Mouse (Mus musculus) embryo, embryonic 11.5 days (tissue): ENCODE data around the gene Spata13.
A peak's percentile ranks its signal among the peaks of the same experiment; 100 is the strongest.

Source experiments
- DNase-seq: peaks from one replicate; pipeline ENCODE4 v3.0.0-alpha.2; 2012; ENCODE audit warnings: low read depth, low spot score

The Spata13 gene

GRCm38 (mm10) chr14:60747154-60747870 is 113.5 kb downstream of the Spata13 start:
- no peak for DNase-seq

- no peak for DNase-seq
Observed at GRCm38 (mm10) chr14:60749880-60750279, 116.1 kb downstream of the Spata13 start.

GRCm38 (mm10) chr14:60751581-60751980 is 117.8 kb downstream of the Spata13 start:
- DNase-seq: no peak

- DNase-seq: no peak
Observed at GRCm38 (mm10) chr14:60752892-60753800, 119.3 kb downstream of the Spata13 start.

- DNase-seq: no peak
Observed at GRCm38 (mm10) chr14:60753801-60754126, 120.0 kb downstream of the Spata13 start.

GRCm38 (mm10) chr14:60754656-60755055 is 120.9 kb downstream of the Spata13 start:
- DNase-seq: no peak

- DNase-seq: no peak
Observed at GRCm38 (mm10) chr14:60756271-60756670, 122.5 kb downstream of the Spata13 start.

GRCm38 (mm10) chr14:60757265-60757664 is 123.5 kb downstream of the Spata13 start:
- DNase-seq: no peak

- DNase-seq: no peak
Observed at GRCm38 (mm10) chr14:60757722-60758121, 123.9 kb downstream of the Spata13 start.

GRCm38 (mm10) chr14:60759097-60759496 is 125.3 kb downstream of the Spata13 start:
- no peak for DNase-seq

GRCm38 (mm10) chr14:60761801-60762200 is 128.0 kb downstream of the Spata13 start:
- no peak for DNase-seq

- DNase-seq: no peak
Observed at GRCm38 (mm10) chr14:60762754-60763153, 129.0 kb downstream of the Spata13 start.

- no peak for DNase-seq
Observed at GRCm38 (mm10) chr14:60763746-60764145, 129.9 kb downstream of the Spata13 start.

GRCm38 (mm10) chr14:60764526-60764925 is 130.7 kb downstream of the Spata13 start:
- no peak for DNase-seq

GRCm38 (mm10) chr14:60765025-60765424 is 131.2 kb downstream of the Spata13 start:
- DNase-seq: no peak

- DNase-seq: no peak
Observed at GRCm38 (mm10) chr14:60767884-60768283, 134.1 kb downstream of the Spata13 start, which contains the start of gene C1qtnf9. Gene C1qtnf9 (plus strand): TSS chr14:60768134.

GRCm38 (mm10) chr14:60769340-60769739 is 135.5 kb downstream of the Spata13 start:
- DNase-seq: no peak

GRCm38 (mm10) chr14:60770594-60770993 is 136.8 kb downstream of the Spata13 start:
- no peak for DNase-seq

GRCm38 (mm10) chr14:60771057-60771456 is 137.3 kb downstream of the Spata13 start:
- DNase-seq: peak; percentile 54

GRCm38 (mm10) chr14:60773476-60773875 is 139.7 kb downstream of the Spata13 start:
- no peak for DNase-seq

- DNase-seq: no peak
Observed at GRCm38 (mm10) chr14:60776521-60776920, 142.7 kb downstream of the Spata13 start.

GRCm38 (mm10) chr14:60777485-60777919 is 143.7 kb downstream of the Spata13 start:
- no peak for DNase-seq

GRCm38 (mm10) chr14:60779198-60779597 is 145.4 kb downstream of the Spata13 start:
- DNase-seq: no peak
